Mouse (Mus musculus): ENCODE results near the gene Fhl5. TPM values are rescaled to one million over a fixed set of nuclear protein-coding genes. Genes with fewer than 3 reads are reported as not detected.
"Not testable (repeated sequence)": the region's sequence is repeated elsewhere in the genome, so short reads cannot be mapped to it uniquely, and the experiment has no call there.

Fhl5 gene
- total and polyA plus RNA-seq, 2 experiments from 2014 or later = 0.14 to 0.27 TPM

GRCm38 (mm10) chr4:25267144-25267543, 24.5 kb upstream of the Fhl5 start:
- no peak for DNase-seq (ENCODE audit: low spot score)
- H3K27me3 ChIP-seq (ENCODE audit: insufficient read depth, low read length) = no peaks in the 10 kb centered on the region
- H3K27ac ChIP-seq (ENCODE audit: low read depth, low read length) = no peak overlapping the region
- no peak overlapping the region for H3K9ac ChIP-seq (replicated peaks; ENCODE audit: low read length, poor library complexity, severe bottlenecking)
- no peaks in the 10 kb centered on the region for H3K9me3 ChIP-seq (ENCODE audit: low read length)
- peaks cover 38% of the 10 kb centered on the region for H3K36me3 ChIP-seq (ENCODE audit: insufficient read depth, low read length)
- H3K4me2 ChIP-seq (ENCODE audit: low read depth, low read length, poor library complexity, severe bottlenecking) = no peak overlapping the region
- TF ChIP-seq CTCF (IDR thresholded peaks at IDR 0.05) = no peak
- no peak overlapping the region for H3K4me3 ChIP-seq (ENCODE audit: low read depth, low read length)
- ATAC-seq (ENCODE audit: low FRiP score) = no peak
- 96% methylated on average over 3 of the region's 3 CpGs for WGBS
- no peaks in the 10 kb centered on the region for H3K4me1 ChIP-seq (ENCODE audit: insufficient read depth, low read length)

- Histone ChIP-seq H3K9ac (replicated peaks; ENCODE audit: low read length, poor library complexity, severe bottlenecking) (no peak overlapping the region), H3K36me3 (ENCODE audit: insufficient read depth, low read length) (peaks cover 24% of the 10 kb centered on the region), H3K27me3 (ENCODE audit: insufficient read depth, low read length) (no peaks in the 10 kb centered on the region), H3K4me3 (ENCODE audit: low read depth, low read length) (no peak overlapping the region), H3K4me2 (ENCODE audit: low read depth, low read length, poor library complexity, severe bottlenecking) (no peak overlapping the region), H3K9me3 (ENCODE audit: low read length) (no peaks in the 10 kb centered on the region), H3K27ac (ENCODE audit: low read depth, low read length) (no peak overlapping the region), H3K4me1 (ENCODE audit: insufficient read depth, low read length) (no peaks in the 10 kb centered on the region)
- ATAC-seq (ENCODE audit: low FRiP score) (no peak), DNase-seq (ENCODE audit: low spot score) (no peak)
- TF ChIP-seq CTCF (IDR thresholded peaks at IDR 0.05) = no peak
- 94% methylated on average over 7 of the region's 7 CpGs for WGBS
These were observed 15.2 kb upstream of the Fhl5 start for GRCm38 (mm10) chr4:25257822-25258398.

- H3K27me3 ChIP-seq (ENCODE audit: insufficient read depth, low read length); H3K9ac ChIP-seq (replicated peaks; ENCODE audit: low read length, poor library complexity, severe bottlenecking); H3K4me1 ChIP-seq (ENCODE audit: insufficient read depth, low read length); H3K9me3 ChIP-seq (ENCODE audit: low read length); ATAC-seq (ENCODE audit: low FRiP score); H3K4me3 ChIP-seq (ENCODE audit: low read depth, low read length); H3K4me2 ChIP-seq (ENCODE audit: low read depth, low read length, poor library complexity, severe bottlenecking); H3K36me3 ChIP-seq (ENCODE audit: insufficient read depth, low read length); DNase-seq (ENCODE audit: low spot score); H3K27ac ChIP-seq (ENCODE audit: low read depth, low read length): not testable (repeated sequence)
- WGBS = 100% methylated on average over 1 of the region's 1 CpGs
These were observed 7.0 kb downstream of the Fhl5 start for GRCm38 (mm10) chr4:25235663-25236062.

GRCm38 (mm10) chr4:25233767-25234166, 8.9 kb downstream of the Fhl5 start:
- H3K9me3 ChIP-seq (ENCODE audit: low read length); H3K9ac ChIP-seq (replicated peaks; ENCODE audit: low read length, poor library complexity, severe bottlenecking): not testable (repeated sequence)
- 88% methylated on average over 1 of the region's 1 CpGs for WGBS

GRCm38 (mm10) chr4:25232546-25232945, 10.1 kb downstream of the Fhl5 start:
- no peak for TF ChIP-seq CTCF (IDR thresholded peaks at IDR 0.05)
- DNase-seq (ENCODE audit: low spot score) (no peak), ATAC-seq (ENCODE audit: low FRiP score) (no peak)
- H3K4me1 ChIP-seq (ENCODE audit: insufficient read depth, low read length) = no peaks in the 10 kb centered on the region
- H3K27ac ChIP-seq (ENCODE audit: low read depth, low read length) = no peak overlapping the region
- WGBS = 92% methylated on average over 3 of the region's 3 CpGs
- no peak overlapping the region for H3K4me3 ChIP-seq (ENCODE audit: low read depth, low read length)
- H3K9me3 ChIP-seq (ENCODE audit: low read length) = no peaks in the 10 kb centered on the region
- H3K9ac ChIP-seq (replicated peaks; ENCODE audit: low read length, poor library complexity, severe bottlenecking) = no peak overlapping the region
- no peaks in the 10 kb centered on the region for H3K27me3 ChIP-seq (ENCODE audit: insufficient read depth, low read length)
- no peaks in the 10 kb centered on the region for H3K36me3 ChIP-seq (ENCODE audit: insufficient read depth, low read length)
- H3K4me2 ChIP-seq (ENCODE audit: low read depth, low read length, poor library complexity, severe bottlenecking) = no peak overlapping the region

More at GRCm38 (mm10) chr4:25233767-25234166, 8.9 kb downstream of the Fhl5 start:
- H3K4me2 ChIP-seq (ENCODE audit: low read depth, low read length, poor library complexity, severe bottlenecking); H3K4me1 ChIP-seq (ENCODE audit: insufficient read depth, low read length); H3K27me3 ChIP-seq (ENCODE audit: insufficient read depth, low read length); H3K27ac ChIP-seq (ENCODE audit: low read depth, low read length); DNase-seq (ENCODE audit: low spot score); H3K36me3 ChIP-seq (ENCODE audit: insufficient read depth, low read length); ATAC-seq (ENCODE audit: low FRiP score); H3K4me3 ChIP-seq (ENCODE audit: low read depth, low read length): not testable (repeated sequence)

- Histone ChIP-seq H3K9me3 (ENCODE audit: low read length) (no peaks in the 10 kb centered on the region), H3K9ac (replicated peaks; ENCODE audit: low read length, poor library complexity, severe bottlenecking) (no peak overlapping the region), H3K27ac (ENCODE audit: low read depth, low read length) (no peak overlapping the region), H3K27me3 (ENCODE audit: insufficient read depth, low read length) (no peaks in the 10 kb centered on the region), H3K4me1 (ENCODE audit: insufficient read depth, low read length) (no peaks in the 10 kb centered on the region), H3K36me3 (ENCODE audit: insufficient read depth, low read length) (no peaks in the 10 kb centered on the region), H3K4me2 (ENCODE audit: low read depth, low read length, poor library complexity, severe bottlenecking) (no peak overlapping the region), H3K4me3 (ENCODE audit: low read depth, low read length) (no peak overlapping the region)
- WGBS = 7% methylated on average over 1 of the region's 1 CpGs
- DNase-seq (ENCODE audit: low spot score) (no peak), ATAC-seq (ENCODE audit: low FRiP score) (no peak)
- no peak for TF ChIP-seq CTCF (IDR thresholded peaks at IDR 0.05)
These were observed 15.1 kb downstream of the Fhl5 start for GRCm38 (mm10) chr4:25227527-25227926.
